Mouse (Mus musculus): ENCODE results near the gene Ppia.
"Not testable (repeated sequence)": the region's sequence is repeated elsewhere in the genome, so short reads cannot be mapped to it uniquely, and the experiment has no call there.

The Ppia gene

DNA sequence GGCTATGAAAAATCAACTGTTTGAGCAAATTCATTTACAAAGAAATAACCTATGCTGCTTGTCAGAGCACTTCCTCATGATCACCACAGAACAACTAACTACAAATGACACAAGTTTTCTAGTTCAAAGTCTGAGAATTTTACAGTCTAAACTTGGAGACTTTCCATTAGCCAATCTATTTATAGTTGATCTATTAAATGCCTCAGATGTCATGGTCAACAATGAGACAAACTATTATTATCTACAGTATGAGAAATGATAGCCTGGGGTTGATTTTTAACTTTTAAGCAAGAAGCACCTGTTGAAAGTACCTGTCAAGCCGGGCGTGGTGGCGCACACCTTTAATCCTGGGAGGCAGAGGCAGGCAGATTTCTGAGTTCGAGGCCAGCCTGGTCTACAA lies 27.3 kb downstream of the Ppia start:
- DNase-seq (ENCODE audit: low spot score in 2 of 2), result no peak

DNA sequence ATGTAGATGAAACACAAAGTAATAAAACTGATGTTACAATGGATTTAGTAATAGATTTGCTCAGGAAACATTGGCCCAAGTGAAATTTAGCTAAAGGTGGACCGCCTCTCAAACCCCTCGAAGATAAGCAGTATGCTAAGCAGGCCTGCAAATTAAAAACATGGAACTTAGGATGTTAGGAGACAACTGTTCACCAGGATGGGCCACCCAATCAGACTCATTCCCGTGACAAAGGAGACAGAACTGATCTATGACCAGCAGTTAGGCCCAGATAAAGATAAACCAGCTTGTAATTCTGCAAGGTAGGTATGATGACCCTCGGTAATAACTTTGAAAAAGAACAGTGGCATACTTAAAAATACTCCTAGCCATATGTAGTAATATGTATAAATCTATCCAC lies 27.9 kb downstream of the Ppia start:
- no peak for DNase-seq (ENCODE audit: low spot score in 2 of 2)

DNA sequence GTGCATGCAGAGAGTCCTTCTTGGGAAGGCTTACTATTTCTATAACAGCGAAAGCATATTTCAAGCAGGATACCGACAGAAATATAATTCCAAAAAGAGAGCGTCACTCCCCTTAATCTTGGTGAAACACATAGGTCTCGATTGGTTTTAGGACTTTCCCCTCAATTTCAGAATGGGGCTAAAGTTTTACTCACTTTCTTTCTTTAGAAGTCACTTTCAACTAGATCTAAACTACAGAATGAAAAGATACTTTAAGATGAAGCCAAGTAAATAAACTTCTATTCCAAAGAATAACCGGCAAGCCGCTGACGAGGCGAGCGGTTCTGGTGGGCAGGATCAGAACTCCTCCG lies 28.5 kb downstream of the Ppia start:
- no peak for DNase-seq (ENCODE audit: low spot score in 2 of 2)

DNA sequence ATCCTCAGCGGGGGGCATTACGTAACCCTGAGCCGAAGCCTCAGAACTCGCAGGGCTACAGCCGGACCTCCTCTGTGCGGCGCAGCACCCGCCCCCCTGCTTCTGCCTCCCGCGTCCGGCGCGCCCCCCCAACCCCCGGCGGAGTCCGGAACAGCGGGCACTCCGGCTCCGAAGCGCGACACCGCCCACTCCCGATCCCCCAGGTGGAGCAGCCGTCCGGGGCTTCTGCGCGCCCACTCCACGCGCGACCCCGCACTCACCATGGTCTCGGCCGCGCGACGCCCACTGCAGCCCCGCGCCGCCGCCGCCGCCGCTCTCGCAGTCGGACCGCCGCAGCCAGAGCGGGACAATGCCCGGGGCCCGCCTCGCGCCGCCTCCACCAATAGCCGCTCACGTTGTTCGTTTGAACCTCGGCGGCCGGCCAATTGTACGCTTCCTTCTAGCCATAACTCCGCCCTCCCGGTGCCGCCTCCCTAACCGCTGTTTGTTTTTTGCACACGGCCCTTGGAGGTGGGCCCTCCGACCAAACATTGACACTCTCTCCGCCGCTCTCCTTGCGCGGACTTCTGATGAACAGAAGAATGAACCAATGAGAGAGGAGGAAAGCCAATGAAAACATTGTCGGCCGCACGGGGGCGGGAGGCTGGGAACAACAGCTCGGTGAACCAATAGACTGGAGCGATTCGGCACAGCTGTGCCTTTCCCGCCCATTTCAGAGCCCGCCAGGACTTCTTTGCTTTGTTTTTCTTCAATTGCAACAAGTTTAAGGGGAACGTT lies 29.0 kb downstream of the Ppia start, which contains the start of gene H2afv:
Gene H2afv, minus strand, starts transcription at position 367 of the 777 bp plus-strand sequence.
- DNase-seq (ENCODE audit: low spot score in 2 of 2), result peak; percentile 100

DNA sequence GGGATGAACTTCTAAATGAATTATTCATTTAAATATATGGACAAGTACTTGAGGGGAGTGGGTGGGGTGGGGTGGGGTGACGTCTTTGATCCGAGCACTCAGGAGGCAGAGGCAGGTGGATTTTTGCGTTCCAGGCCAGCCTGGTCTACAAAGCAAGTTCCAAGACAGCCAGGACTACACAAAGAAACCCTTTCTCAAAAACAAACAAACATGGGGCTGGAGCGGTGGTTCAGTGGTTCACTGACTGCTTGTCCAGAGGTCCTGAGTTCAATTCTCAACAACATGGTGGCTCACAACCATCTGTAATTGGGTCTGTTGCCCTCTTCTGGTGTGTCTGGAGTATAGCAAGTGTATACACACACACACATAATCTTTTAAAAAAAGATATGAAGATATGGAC lies 30.2 kb downstream of the Ppia start:
- DNase-seq (ENCODE audit: low spot score in 2 of 2), result no peak

DNA sequence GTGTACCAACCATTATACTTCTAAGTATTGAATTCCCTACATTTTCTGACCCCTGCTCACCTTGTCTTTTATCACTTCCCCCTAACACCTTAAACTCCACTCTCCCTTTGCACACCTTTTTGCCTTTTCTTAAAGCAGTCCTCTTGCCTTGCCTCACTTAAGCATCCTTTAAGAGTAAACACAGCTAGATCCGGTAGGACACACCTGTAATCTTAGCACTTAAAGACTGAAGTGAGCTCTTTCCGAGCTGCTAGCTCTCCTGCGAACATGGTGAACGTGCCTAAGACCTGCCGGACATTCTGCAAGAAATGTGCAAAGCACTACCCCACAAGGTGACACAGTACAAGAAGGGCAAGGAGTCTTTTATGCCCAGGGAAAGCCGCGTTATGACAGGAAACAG lies 30.7 kb downstream of the Ppia start:
- DNase-seq (ENCODE audit: low spot score in 2 of 2), result no peak

DNA sequence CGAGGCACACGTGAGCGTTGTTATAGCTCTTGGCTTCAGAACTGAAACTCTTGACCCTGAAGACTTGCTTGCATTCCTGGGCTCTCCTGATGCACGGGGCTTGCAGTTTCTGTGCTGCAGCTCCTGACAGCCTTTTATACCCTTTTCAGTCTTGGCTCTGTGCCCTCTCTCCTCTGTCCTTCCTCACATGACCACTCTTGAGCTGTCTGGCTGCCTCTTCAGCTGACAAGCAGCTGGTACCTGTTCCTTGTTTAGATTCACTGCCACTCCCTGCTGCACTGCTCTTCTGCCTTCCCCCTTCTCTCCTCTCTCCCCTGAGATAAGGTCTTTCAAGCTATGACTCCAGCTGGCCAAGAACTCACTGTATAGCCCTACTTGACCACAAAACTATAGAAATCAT lies 32.2 kb downstream of the Ppia start:
- no peak for DNase-seq (ENCODE audit: low spot score in 2 of 2)

DNA sequence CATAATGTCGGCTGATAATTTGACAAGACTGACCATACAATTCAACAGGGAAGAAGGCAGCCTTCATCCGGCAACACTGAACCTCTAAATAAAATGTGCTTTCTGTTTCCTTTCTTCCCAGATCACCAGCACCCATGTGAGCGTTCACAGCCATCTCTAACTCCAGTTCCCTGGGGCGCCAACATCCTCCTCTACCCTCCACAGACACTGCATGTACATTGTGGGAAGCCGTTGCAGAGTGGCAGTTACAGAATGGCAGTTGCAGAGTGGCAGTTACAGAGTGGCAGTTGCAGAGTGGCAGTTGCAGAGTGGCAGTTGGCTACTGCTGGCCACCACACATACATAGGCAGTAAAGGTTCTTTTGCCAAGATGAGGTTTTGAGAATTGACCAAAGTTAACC lies 32.9 kb downstream of the Ppia start:
- not testable (repeated sequence) for DNase-seq (ENCODE audit: low spot score in 2 of 2)

DNA sequence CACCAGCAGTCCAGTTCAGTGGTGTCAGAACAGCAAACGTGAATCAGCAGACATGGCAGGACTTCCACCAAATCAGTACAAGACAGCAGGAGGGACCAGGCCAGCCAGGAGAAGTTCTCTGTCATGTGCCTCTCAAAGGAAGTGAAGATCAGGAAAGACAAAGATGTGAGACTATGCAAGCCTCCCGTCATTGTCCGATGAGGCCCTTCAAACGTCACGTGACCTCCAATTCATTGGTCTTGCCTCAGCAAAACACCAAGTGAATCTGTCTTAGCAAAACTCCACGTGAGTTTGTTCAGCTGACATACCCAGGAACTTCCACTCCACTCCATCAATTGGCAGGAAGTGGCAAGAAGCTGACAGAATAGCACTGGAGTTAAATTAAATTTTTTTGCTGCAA lies 40.8 kb downstream of the Ppia start:
- no peak for DNase-seq (ENCODE audit: low spot score in 2 of 2)

DNA sequence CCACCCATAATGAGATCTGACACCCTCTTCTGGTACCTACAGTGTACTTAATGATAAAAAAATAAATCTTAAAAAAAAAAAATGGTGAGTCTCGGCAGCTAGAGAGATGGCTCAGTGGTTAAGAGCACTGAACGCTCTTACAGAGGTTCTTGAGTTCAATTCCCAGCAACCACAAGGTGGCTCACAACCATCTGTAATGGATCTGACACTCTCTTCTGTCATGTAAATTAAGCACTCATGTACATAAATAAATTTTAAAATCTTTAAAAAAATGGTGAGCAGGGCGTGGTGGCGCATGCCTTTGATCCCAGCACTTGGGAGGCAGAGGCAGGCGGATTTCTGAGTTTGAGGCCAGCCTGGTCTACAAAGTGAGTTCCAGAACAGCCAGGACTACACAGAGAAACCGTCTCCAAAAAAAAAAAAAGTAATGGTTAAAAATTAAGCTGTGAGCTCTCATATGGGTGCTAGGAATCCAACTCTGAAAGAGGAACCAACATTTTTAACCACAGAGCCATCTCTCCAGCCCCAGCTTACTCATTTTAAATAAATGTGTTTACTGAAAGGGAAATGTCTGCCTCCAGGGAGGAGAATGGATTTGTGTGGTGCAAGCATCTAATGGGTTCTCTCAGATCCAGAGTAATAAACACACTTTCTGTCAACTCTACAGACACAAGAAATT lies 48.1 kb downstream of the Ppia start:
- DNase-seq (ENCODE audit: low spot score in 2 of 2), result no peak

DNA sequence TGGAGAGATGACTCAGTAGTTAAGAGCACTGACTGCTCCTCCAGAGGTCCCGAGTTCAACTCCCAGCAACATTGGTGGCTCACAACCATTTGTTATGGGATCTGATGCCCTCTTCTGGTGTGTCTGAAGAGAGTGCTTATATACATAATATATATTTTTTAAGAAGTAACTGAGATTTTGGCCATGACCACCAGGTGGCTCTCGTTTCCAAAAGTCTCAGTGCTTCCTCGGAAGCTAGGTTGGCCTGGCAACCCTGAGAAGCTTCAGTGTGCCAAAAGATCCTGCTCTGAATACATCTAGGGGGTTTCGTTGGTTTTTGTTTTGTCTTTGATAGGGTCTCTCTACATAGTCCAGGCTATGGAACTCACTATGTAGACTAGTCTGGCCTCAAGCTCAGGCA lies 49.9 kb downstream of the Ppia start:
- peak; percentile 66 to 79 for DNase-seq (ENCODE audit: low spot score in 2 of 2)

DNA sequence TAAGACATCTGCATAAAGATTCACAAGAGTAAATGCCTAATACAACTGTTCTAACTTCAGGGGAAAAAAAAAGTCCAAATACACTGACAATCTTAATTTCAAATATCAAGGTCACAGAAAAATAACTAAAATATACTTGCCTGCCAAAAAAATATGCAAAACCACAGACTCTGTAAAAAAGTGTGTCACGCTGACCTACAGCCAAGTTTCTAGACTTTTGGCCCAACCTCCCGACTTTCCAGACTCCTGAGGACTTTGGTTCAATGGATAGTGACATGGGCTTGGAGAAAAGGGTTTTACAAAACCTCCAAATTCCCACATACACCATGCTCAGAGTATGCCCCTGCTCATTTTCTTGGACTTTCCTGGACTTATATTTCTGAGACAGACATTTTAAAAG lies 53.3 kb downstream of the Ppia start:
- DNase-seq (ENCODE audit: low spot score in 2 of 2), result no peak
